Mouse (Mus musculus) inflammation-experienced regulatory T-cells, adult 6 months (primary cell): Measurements from ENCODE around the gene Higd1c. TPM values are rescaled to one million over a fixed set of nuclear protein-coding genes. Genes with fewer than 3 reads are reported as not detected.
"Not testable (repeated sequence)": the region's sequence is repeated elsewhere in the genome, so short reads cannot be mapped to it uniquely, and the experiment has no call there.

ENCODE experiments used
- ATAC-seq: one replicate; pipeline ENCODE4 v1.8.0; 2017
- polyA plus RNA-seq, 3 experiments: library from polyadenylated mRNA; unstranded; fragments of 100-300 nt; shearing (Covaris generic); gene quantifications; one replicate each; pipeline ENCODE4 v1.2.1; 2017

Gene Higd1c
- not detected for polyA plus RNA-seq

- no peak for ATAC-seq
These were observed at the start of gene Higd1c for GRCm38 (mm10) chr15:100364242-100364641. Gene Higd1c, plus strand, starts transcription at chr15:100364542.

DNA sequence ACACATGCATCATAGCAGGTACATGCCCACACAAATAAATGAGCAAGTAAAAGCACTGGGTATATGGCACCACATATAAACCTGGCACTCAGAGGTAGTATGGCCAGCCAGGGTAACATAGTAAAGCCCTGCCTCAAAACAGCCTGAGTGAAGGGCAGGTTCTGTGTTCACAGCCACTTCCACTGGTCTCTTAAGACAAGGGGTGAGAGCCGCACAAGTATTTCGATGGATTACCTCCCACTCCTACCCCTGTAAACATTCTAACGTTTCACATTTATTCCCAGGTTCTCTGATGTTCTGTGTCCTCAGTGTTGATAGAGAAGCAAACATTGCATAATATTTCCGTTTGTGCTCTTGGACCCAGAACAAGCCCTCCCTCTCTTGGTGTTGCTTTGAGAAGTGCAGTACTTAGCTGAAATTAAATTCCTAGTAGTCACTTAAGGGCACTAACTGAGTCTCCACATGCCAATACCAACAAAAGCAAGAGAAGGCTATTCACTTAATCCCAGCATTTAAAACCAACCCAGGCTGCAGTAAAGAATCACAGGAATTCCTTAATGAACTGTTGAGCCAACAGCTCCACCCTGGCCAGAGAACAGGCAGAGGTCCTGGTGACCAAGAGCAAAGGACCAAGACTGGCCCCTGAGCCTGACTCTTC lies 46.2 kb upstream of the Higd1c start:
- not testable (repeated sequence) for ATAC-seq

DNA sequence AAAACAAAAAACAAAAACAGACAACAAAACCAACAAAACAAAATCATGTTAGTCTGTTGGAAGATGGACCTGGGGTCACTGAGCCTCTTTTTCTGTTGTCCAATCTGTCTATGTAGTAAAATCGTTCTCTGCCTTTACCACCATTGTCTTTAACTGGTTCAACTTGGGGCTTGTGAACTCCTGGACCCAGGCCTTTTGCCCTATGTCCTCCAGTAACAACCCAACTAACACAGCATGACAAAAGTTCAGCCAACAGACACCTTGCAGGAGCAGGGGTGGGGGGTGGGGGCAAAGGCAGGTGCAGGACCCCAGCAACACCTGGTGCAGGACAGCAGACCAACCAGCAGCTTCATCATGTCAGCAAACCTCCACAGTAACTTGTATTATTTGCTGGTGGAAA lies 44.5 kb upstream of the Higd1c start:
- no peak for ATAC-seq

- no peak for ATAC-seq
These were observed 43.9 kb upstream of the Higd1c start for GRCm38 (mm10) chr15:100320295-100320905.

GRCm38 (mm10) chr15:100321134-100321533 lies 43.2 kb upstream of the Higd1c start:
- ATAC-seq: no peak

- no peak for ATAC-seq
These were observed 40.2 kb upstream of the Higd1c start for GRCm38 (mm10) chr15:100324021-100324591.

GRCm38 (mm10) chr15:100325235-100325634 lies 39.1 kb upstream of the Higd1c start:
- ATAC-seq: no peak

DNA sequence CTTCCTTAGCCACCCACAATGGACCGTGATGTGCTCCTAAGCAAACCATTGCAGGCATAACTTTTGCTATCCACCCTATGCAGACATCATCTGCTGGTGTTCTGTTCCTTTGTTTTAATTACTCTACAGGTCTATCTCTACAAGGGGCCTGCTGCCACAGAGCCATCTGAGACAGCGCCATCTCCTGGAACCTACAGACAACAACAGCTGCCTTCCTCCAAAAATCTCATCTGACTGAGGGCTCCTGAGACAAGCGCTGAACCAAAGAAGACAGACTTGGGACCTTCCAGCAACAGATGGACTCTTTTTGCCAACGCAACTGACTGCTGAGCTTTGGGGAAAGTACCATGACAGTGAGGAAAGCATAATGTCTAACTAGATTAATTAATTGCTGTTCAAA lies 36.3 kb upstream of the Higd1c start:
- not testable (repeated sequence) for ATAC-seq

DNA sequence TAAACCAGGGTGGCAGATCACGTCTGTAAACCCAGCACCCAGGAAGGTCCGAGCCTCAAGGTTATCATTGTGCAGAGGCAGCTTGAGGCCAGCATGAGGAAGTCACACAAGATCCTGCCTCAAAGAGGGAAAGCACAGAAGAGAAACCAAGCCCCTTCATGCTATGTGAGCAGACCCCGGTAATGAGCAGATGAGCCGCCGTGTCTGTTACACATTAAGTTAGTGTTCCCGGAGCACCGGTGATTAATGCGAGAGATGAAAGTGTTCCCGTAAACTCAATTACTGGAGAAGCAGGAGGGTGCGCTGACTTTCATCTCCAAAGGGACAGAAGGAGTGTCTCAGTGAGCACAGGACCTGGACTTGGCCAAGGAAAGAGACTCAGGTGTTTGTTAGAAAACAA lies 35.0 kb upstream of the Higd1c start:
- not testable (repeated sequence) for ATAC-seq

GRCm38 (mm10) chr15:100330739-100331138 lies 33.6 kb upstream of the Higd1c start:
- ATAC-seq: no peak

DNA sequence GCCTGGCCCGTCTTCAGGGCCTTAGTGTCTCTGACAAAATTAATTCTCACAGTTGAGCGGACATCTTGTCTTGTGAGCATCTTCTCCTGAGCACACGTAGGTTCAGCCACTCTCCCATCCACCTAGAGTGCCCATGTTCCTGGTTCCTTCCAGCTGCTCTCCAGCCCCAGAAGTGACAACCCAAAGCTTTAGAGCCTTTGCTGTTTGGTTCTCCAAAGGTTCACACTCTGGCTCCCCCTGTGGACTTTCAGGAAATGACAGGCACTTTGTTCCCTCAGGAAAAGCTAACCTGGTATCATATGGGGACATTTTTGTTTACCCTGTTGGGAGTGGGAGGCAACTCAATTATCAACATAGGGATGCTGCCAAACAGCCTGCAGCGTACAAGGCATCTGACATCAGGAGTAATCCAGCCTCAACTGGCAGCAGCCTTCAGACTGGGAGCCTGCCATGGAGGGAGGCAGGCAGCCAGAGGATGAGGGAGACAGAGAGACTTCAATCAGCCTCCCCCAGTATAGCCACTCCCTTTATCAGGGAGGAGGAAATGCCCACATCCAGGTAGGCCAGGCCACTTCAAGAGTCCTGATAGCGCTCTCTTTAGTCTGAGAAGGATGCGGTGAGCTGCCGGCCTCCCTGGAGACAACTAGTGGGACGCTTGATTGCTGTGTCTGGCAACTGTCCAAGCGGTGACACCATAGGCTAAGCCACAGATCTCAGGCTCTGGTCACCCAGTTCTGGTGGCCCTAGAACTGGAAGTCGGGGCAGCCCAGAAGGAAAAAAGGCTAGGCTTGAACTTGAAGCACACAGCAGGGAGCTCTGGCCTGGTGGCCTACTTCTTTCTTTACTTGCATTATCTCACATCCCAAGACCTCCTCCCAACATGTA lies 32.0 kb upstream of the Higd1c start:
- not testable (repeated sequence) for ATAC-seq

DNA sequence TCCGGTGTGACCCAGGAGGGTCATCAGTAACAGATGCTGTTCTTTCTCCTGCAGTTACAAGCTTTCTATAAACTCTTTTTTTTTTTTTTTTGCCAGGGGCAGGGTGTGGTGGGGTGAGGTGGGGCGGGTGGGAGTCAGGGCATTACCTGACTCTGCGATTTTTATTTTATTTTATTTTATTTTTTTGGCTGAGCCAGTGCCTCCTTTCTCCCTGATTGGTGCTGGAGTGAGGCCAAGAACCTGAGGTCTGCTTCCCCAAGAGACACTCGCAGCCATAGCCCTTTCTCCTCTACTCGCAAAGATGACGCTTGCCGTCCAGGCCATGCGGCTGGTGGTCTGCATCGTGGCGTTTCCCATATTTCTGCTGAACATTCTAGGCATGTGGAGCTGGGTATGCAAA lies 29.7 kb upstream of the Higd1c start, which contains the start of gene Mettl7a3:
TSS of gene Mettl7a3 (plus strand) at position 301 of the 400 bp plus-strand sequence.
- no peak for ATAC-seq

DNA sequence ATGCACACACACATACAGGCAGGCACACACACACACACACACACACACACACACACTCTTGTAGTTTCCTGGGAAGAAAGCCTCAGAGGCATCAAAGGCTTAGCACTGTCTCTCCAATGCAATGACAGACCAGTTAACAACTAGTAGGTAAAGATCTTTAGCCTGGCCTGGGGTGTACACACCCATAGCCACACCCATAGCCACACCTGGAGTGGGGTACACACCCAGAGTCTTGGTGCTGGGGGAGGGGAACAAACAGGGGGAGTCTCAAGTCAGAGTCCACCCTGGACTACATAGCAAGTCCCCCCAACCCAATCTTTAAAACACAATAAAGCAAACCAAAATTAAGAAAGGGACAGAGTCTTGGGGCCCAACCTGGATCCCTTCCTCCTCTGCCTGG lies 27.0 kb upstream of the Higd1c start:
- ATAC-seq: not testable (repeated sequence)

GRCm38 (mm10) chr15:100337847-100338246 lies 26.5 kb upstream of the Higd1c start:
- not testable (repeated sequence) for ATAC-seq

GRCm38 (mm10) chr15:100341314-100341980 lies 22.9 kb upstream of the Higd1c start:
- ATAC-seq: not testable (repeated sequence)

DNA sequence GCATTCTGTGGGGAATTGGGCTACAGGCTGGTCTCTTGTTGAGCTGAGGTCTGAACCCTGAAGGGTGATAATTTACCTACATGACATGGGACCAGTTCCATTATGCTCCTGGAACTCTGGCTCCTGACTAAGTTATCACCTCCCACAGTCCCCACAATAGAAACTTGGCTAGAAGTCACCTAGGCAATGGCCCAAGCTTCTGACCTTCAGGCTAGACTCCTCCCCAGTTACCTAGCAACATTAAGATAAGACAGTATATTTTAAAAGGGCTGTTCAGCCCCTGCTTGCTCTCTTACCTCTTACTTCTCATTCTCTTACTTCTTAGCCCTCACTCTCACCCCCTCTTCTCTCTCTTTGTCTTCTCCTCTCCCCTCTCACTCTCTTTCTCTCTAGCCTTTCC lies 18.9 kb upstream of the Higd1c start:
- no peak for ATAC-seq

- no peak for ATAC-seq
These were observed 17.6 kb upstream of the Higd1c start for GRCm38 (mm10) chr15:100346761-100347160.

DNA sequence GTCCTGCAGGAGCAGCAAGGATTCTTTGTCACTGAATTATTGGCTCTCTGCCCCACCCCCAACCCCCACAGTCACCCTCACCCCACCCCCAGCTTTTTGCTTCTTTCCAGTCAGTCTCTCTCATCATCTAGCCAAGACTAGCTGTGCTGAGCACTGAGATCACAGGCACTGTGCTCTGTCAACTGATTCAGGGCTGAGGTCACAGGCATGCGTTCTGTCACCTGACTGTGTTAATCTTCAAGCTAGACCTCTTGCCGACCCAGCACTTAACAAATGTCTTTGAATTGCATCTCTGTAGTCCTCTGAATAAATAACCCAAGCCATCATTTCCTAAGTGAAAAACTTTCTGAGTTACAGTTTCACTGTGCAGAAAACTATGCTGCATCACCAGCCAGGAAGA lies 14.8 kb upstream of the Higd1c start:
- no peak for ATAC-seq

DNA sequence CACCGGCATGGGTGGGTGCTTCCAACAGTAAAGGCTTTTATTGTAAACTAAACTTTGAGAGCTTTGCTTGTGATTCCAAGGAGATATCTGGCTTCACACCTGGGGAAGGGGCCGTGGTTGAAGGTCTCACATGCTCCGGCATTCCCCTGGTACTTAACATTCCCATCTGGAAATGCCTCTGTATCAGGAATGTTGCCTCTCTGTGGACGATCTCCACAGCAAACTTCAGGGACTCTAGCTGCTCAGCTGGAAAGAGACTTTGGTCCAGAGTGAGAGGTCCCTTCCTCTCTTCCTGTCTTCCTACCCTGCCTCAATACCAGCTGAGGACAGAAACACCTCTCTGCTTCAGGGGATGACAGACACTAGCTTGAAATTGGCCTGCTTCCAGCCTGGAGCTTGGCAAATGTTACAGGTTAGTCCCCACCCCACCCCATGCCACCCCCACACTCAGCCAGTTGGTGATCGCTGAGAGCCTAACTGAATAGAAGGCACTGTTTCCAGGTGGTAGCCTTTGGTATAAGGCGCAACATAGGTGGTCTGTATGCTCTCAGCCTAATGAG lies 12.8 kb upstream of the Higd1c start:
- no peak for ATAC-seq

DNA sequence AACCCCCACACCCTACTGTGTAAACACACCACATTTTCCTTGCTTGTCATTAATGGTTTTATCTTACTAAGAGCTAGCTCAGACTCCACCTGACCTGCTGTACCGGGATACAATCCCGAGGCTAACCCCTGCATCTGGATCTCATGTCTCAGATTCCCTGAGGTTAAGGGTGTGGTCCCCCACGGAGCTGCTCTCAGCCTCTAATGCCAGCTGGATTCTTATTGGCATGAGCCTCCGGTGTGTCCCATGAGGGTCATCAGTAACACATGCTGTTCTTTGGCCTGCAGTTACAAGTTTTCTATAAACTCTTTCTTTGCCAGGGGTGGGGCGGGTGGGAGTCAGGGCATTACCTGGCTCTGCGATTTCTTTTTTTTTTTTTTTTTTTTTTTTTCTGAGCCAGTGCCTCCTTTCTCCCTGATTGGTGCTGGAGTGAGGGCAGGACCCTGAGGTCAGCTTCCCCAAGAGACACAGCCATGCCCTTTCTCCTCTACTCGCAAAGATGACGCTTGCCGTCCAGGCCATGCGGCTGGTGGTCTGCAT lies 11.6 kb upstream of the Higd1c start, which contains the start of the genes Methig1 and Mettl7a2:
TSS of gene Methig1 (plus strand) at position 439 of the 540 bp plus-strand sequence.
TSS of gene Mettl7a2 (plus strand) at position 490 of the 540 bp plus-strand sequence.
- ATAC-seq: no peak

DNA sequence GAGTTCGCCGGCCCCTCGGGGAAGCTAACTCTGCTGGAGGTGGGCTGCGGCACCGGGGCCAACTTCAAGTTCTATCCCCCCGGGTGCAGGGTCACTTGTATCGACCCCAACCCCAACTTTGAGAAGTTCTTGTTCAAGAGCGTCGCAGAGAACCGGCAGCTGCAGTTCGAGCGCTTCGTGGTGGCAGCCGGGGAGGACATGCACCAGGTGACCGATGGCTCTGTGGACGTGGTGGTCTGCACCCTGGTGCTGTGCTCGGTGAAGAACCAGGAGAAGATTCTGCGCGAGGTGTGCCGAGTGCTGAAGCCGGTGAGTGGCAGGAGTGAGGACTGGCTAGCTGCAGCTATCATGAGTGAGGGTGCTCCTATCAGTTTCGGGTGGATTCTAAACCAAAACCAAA lies 10.9 kb upstream of the Higd1c start:
- ATAC-seq: not testable (repeated sequence)

DNA sequence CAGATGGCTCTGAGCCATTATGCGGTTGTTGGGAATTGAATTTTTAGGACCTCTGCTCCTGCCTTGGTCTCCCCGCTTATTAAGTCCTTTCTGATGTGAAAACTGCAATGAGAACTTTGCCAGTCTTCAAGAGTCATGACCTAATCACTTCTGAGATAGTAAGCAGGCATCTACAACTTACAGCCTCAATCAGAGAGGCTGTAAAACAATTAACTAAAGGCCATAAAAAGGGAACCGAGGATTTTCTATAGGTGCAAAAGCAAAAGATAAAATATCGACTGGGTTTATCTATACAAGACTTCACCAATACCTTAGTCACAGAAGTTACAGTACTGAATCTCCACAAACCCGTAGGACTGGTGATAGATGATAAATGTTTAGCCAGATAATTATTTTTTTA lies 8.5 kb upstream of the Higd1c start:
- no peak for ATAC-seq
